Mouse (Mus musculus) thymus, adult 2 months (tissue): ENCODE data around the gene Cox17.

Experiments used
- CTCF ChIP-seq: fragments of 200-500 bp; IDR thresholded peaks from 2 replicates; pipeline ENCODE4 v1.5.1; 2012; ENCODE audit warnings: mild to moderate bottlenecking, control low read depth, low read length, moderate library complexity, borderline replicate concordance; ENCODE audit not compliant: control insufficient read depth, poor library complexity, insufficient read depth; ENCODE audit errors: extremely low read depth
- POLR2A ChIP-seq: fragments of 200-500 bp; IDR thresholded peaks from 2 replicates; pipeline ENCODE4 v1.6.1; 2012; ENCODE audit warnings: mild to moderate bottlenecking, low read length, control low read depth, moderate library complexity; ENCODE audit not compliant: control insufficient read depth, poor library complexity, insufficient read depth; ENCODE audit errors: extremely low read depth

DNA sequence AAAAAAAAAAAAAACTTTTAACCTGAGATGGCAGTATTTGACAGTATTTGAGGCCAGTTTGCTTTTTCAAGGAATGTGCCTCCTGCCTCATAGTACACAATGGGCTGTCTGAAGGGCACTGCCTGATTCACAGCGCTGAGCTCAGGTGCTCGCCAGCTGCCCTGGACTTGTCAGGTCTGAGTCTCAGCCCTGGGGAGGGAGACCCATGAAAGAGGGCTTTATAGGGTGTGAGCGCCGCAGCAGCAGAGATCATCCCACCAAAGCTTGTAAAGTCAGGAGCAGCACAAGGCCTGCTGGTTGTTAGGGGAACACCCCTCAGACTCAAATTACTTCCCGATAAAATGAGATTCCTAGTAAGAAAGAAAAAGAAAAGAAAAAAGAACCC is 39.6 kb upstream of the Cox17 start:
- TF ChIP-seq CTCF (no peak), POLR2A (no peak)
